Mouse (Mus musculus): ENCODE results near the gene Ndst2. TPM values are rescaled to one million over a fixed set of nuclear protein-coding genes. Genes with fewer than 3 reads are reported as not detected.

The Ndst2 gene
- total RNA-seq (2015; ENCODE audit: low replicate concordance) (69.8 and 80.1 TPM in 2 replicates), total RNA-seq (2017; ENCODE audit: low replicate concordance) (25.0 and 32.7 TPM in 2 replicates)

GRCm38 (mm10) chr14:20733952-20734774, at the start of gene Ndst2:
Gene Ndst2 (minus strand): TSS chr14:20734562.
- ATAC-seq (replicated peaks; ENCODE audit: low FRiP score, poor library complexity, severe bottlenecking), result peak; percentile 83

- no peak for ATAC-seq (replicated peaks; ENCODE audit: low FRiP score, poor library complexity, severe bottlenecking)
Measured at GRCm38 (mm10) chr14:20783526-20783925, 49.2 kb upstream of the Ndst2 start.

- no peak for ATAC-seq (replicated peaks; ENCODE audit: low FRiP score, poor library complexity, severe bottlenecking)
Measured at GRCm38 (mm10) chr14:20782860-20783259, 48.5 kb upstream of the Ndst2 start.

DNA sequence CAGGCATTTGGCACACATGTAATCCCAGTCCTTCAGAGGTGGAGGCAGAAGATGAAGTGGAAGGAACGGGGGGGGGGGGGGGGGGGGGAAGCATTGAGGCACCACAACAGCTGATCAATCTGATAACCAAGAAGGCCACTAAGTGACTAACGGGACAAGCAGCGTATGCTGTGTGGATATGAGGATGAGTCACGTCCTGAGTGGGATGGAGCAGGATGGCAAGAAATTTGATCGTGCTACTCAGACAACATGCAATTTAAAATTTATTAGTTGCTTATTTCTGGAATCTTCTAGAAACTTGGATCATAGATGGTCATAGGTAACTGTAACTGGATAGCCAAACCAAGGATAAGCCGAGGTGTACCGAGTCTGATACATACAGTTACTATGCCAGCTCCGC, 45.9 kb upstream of the Ndst2 start:
- ATAC-seq (replicated peaks; ENCODE audit: low FRiP score, poor library complexity, severe bottlenecking), result no peak

DNA sequence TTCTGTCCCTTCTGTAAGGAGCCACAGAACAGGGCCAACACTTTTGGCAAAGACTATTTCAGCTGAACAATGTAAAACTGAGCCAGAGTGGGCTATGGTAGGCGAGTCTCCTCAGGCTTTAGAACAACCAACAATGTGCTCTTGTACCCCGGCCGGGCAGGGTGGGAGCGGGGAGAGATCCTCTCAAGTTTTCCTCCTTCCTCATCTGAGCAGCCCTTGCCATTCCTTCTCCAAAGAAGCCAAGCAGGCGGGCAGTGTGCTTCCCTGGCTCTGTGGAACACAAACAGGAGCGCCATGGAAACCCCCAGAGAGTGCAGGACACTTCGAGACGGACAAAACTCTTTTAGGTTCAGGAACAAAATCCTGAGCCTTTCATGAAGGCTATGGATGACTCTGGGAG, 44.1 kb upstream of the Ndst2 start:
- no peak for ATAC-seq (replicated peaks; ENCODE audit: low FRiP score, poor library complexity, severe bottlenecking)

DNA sequence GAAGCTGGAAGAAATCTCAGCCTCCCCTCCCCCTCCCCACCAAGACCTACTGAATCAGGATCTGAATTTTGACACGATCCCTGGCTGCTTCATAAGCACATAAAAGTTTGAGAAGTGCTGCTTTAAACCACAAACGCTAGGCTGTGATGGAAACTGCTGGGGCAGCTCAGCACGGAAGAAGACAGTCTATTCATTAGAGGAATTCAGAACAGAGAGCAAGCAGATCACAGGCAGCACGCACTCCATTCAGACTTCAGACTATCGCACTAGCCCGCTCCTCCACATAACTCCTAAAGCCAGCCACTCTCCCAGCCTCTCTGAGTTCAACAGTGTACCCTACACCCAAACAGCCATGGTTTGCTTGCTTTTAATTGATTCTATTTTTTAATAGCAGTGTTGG, 41.3 kb upstream of the Ndst2 start:
- ATAC-seq (replicated peaks; ENCODE audit: low FRiP score, poor library complexity, severe bottlenecking), result no peak

DNA sequence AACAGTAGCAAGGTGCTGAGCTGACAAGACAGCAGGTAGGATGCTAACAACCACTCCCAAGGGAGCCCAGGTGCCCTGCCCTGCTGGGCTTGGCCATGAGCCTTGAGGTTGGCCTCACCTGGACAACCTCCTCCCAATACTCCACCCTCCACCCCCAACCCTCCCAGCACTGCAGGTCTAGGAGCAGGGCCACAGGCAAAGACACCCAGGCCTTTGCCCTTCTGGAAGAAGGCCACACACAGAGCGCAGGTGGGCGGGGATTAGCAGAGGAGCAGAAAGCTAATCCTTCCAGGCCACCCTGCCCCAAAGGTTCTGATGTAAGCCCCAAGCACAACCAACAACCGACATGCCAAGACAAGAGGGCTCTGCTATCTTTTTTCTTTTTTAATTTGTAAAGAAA, 39.0 kb upstream of the Ndst2 start:
- ATAC-seq (replicated peaks; ENCODE audit: low FRiP score, poor library complexity, severe bottlenecking), result no peak

- no peak for ATAC-seq (replicated peaks; ENCODE audit: low FRiP score, poor library complexity, severe bottlenecking)
Measured at GRCm38 (mm10) chr14:20772808-20773207, 38.4 kb upstream of the Ndst2 start.

DNA sequence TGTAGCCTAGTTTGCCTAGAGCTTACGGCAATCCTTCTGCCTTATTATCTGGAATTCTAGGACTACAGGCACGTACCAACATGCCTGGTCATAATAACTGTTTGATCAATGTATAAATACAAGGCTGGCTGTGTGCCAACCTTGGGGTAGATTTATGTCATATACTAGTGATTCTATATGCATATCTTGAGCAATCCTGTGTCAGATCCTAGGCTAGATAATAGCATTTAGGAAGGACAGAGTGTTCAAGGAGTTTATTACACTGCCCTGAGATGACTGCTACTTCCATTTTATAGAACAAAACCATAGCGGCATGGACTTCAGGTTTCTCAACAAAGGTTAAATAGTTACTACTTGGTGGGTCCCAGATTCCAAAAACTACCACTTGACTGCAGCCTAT, 37.6 kb upstream of the Ndst2 start:
- ATAC-seq (replicated peaks; ENCODE audit: low FRiP score, poor library complexity, severe bottlenecking), result no peak

DNA sequence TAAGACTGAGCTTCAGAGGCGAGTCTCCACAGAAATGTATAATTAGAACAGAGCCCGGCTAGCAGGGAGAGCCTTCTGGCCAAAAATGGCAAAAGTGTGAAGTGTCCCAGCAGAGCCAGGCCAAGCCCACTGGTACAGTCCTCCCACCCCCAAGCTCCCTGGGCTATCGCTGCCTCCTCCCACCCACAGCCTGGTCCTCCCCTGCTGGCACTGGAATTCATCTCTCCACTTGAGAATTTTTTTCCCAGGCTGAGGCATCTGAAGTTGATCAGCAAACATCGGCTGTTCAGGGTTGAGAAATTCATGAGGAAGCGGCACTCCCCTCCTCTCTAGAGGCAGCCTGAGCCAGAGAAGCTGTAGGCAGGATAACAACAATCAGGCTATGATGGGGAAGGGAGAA, 34.2 kb upstream of the Ndst2 start:
- no peak for ATAC-seq (replicated peaks; ENCODE audit: low FRiP score, poor library complexity, severe bottlenecking)

DNA sequence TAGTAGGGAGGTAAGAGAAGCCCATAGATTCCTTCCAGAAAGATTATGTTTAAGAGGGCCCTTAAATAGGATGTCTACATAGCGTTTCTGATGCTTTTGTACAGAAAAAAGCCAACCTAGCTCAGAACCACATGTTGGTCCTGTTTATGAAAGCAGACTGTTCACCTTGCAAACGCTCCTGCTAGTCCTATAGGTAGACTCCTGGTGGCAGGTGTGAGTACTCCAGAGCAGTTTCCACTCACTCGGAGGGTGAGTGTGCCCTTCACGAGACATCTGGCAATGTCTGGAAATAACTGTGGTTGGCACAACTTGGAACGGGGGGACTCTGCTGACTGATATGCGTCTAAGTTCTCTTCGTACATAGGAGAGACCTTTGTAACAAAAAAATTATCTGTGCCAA, 33.6 kb upstream of the Ndst2 start:
- no peak for ATAC-seq (replicated peaks; ENCODE audit: low FRiP score, poor library complexity, severe bottlenecking)

DNA sequence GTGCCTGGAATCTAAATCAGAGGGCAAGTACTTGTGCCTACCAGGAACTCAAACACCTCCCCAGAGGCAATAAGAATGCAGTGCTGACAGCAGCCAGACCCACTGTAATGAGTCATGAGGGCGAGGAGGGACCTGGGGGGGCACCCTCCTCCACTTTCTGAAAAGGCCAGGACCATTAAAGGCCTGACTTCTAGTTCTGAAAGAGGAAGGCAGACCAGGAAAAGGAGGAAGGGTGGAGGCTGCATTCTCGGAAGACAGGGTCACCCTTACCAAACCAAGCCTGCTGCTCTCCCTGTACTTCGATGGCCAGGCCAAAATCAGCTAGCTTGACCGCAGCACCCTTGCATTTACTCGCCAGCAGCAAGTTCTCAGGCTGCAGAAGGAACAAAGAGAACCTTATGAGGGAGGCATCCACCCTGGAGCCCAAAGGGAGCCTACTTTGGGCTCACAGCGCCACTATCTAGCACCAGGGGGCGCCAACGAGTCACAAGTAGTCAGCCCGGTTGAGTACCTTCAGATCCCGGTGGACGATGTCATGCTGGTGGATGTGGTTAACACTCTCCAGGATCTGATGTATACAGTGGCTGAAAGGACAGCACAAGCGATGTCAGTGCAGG, 31.4 kb upstream of the Ndst2 start:
- peak; percentile 84 for ATAC-seq (replicated peaks; ENCODE audit: low FRiP score, poor library complexity, severe bottlenecking)

GRCm38 (mm10) chr14:20764942-20765341, 30.6 kb upstream of the Ndst2 start:
- no peak for ATAC-seq (replicated peaks; ENCODE audit: low FRiP score, poor library complexity, severe bottlenecking)

GRCm38 (mm10) chr14:20758768-20759435, 24.5 kb upstream of the Ndst2 start:
- no peak for ATAC-seq (replicated peaks; ENCODE audit: low FRiP score, poor library complexity, severe bottlenecking)

DNA sequence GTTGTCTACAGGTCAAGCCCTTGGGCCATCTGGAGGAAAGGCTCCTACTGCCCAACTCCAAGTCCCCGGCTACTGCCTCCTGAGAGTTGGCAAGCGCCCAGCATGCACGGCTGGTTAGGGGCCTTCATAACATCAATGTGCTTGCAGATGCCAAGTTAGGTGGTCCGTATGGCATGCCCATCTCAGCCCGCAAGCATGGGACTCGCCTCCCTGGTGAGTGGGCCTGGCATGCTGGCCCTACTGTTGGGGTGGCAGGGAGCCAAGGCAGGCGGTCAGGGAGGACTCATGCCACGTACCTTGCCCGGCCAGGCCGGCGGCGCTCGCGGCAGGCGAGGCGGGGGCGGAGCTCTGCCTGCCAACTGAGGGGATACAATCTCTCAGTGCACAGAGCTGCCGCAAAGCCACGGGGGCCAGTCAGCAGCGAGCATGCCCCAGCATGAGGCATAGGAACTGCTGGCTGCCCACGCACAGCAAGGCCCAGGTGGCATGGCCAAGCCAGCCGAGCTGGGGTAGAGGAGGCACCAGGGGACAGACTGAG, 23.1 kb upstream of the Ndst2 start:
- no peak for ATAC-seq (replicated peaks; ENCODE audit: low FRiP score, poor library complexity, severe bottlenecking)

- no peak for ATAC-seq (replicated peaks; ENCODE audit: low FRiP score, poor library complexity, severe bottlenecking)
Measured at GRCm38 (mm10) chr14:20753792-20754191, 19.4 kb upstream of the Ndst2 start.

DNA sequence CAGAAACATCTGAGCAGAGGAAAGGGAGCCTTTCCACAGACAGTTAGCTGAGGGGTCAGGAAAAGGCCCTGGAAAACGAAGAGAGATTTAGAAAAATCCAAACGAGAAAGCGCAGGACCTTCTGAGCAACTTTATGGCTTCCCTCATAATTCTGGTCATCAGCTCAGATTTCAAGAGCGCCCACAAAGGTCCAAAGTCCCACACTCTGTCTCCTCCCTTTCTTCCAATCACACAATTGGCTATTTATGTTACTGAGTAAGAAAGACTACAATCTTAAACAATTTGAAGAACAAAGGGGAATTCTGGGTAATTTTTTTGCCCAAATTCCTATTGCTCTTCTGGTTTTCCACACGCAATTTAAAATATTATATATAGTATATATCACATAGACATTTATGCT, 16.1 kb upstream of the Ndst2 start:
- no peak for ATAC-seq (replicated peaks; ENCODE audit: low FRiP score, poor library complexity, severe bottlenecking)

- no peak for ATAC-seq (replicated peaks; ENCODE audit: low FRiP score, poor library complexity, severe bottlenecking)
Measured at GRCm38 (mm10) chr14:20749494-20750051, 15.2 kb upstream of the Ndst2 start.

DNA sequence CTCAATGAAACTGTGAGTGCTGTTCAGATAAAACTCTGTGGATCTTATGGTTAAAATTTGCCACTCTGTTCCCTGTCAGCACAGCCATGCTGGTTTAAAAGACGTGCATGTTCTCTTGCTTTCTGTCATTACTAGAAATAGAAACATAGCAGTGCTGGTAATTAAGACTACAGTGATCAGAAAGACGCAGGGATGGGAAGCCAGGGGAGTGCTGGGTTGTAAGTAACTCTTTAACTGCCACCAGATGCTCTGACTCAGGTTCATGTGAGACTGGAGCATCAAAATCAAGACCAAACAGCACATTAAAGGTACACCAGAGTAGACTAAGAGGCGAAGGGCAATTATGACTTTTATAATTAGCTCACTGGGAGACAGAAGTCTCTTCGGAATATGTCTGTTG, 14.0 kb upstream of the Ndst2 start:
- no peak for ATAC-seq (replicated peaks; ENCODE audit: low FRiP score, poor library complexity, severe bottlenecking)

- ATAC-seq (replicated peaks; ENCODE audit: low FRiP score, poor library complexity, severe bottlenecking), result no peak
Measured at GRCm38 (mm10) chr14:20746935-20747334, 12.6 kb upstream of the Ndst2 start.
